Mouse (Mus musculus) heart, embryonic 11.5 days (tissue): ENCODE results near the gene Rasgrf1. TPM values are rescaled to one million over a fixed set of nuclear protein-coding genes. Genes with fewer than 3 reads are reported as not detected.

Experiments used
- ATAC-seq: fragments of 200-750 bp; cut with Nextera tagmentation; replicated peaks from 2 replicates; pipeline ENCODE4 v1.8.0; 2017; ENCODE audit warnings: moderate library complexity; ENCODE audit not compliant: insufficient number of reproducible peaks, low FRiP score, low TSS enrichment
- H3K27ac ChIP-seq: fragments of 300-500 bp; sonication (generic); 2 replicates; pipeline ENCODE4 v1.5.1; 2014; ENCODE audit warnings: mild to moderate bottlenecking, low read depth, low read length
- H3K27me3 ChIP-seq: fragments of 300-500 bp; sonication (generic); 2 replicates; pipeline ENCODE4 v1.6.1; 2014; ENCODE audit warnings: mild to moderate bottlenecking, low read length, mixed read lengths; ENCODE audit not compliant: control insufficient read depth, insufficient read depth
- H3K36me3 ChIP-seq: fragments of 300-500 bp; sonication (generic); 2 replicates; pipeline ENCODE4 v1.6.1; 2014; ENCODE audit warnings: mild to moderate bottlenecking, low read length, moderate library complexity, mixed read lengths; ENCODE audit not compliant: control insufficient read depth, insufficient read depth
- H3K4me1 ChIP-seq: fragments of 300-500 bp; sonication (generic); 2 replicates; pipeline ENCODE4 v1.6.1; 2014; ENCODE audit warnings: low read length; ENCODE audit not compliant: control insufficient read depth, insufficient read depth
- H3K4me2 ChIP-seq: fragments of 300-500 bp; sonication (generic); 2 replicates; pipeline ENCODE4 v1.6.1; 2014; ENCODE audit warnings: mild to moderate bottlenecking, moderate library complexity
- H3K4me3 ChIP-seq: fragments of 300-500 bp; sonication (generic); 2 replicates; pipeline ENCODE4 v1.5.1; 2014; ENCODE audit warnings: low read depth, low read length
- H3K9ac ChIP-seq: fragments of 300-500 bp; sonication (generic); 2 replicates; pipeline ENCODE4 v1.6.1; 2014; ENCODE audit warnings: mild to moderate bottlenecking, low read depth, low read length, moderate library complexity
- H3K9me3 ChIP-seq: fragments of 300-500 bp; sonication (generic); replicated peaks from 2 replicates; pipeline ENCODE4 v1.6.1; 2016; ENCODE audit warnings: low read length; ENCODE audit not compliant: control insufficient read depth
- WGBS: fragments of 180-500 bp; shearing (Covaris S2); extraction: QIAGEN DNeasy Blood & Tissue Kit; methylation state at CpG from one replicate; pipeline ENCODE4 v1.1.7; 2014; ENCODE audit not compliant: insufficient replicate concordance; 5-methylcytosine and 5-hydroxymethylcytosine counted together
- polyA plus RNA-seq: library from polyadenylated mRNA; unstranded; fragments of >200 nt; fragmentation: Nextera tagmentation; extraction: Ambion mirVana; gene quantifications from 2 replicates; pipeline ENCODE4 v1.2.1, GENCODE M21; 2014

The Rasgrf1 gene
- polyA plus RNA-seq, 1 experiment from 2014 or later = 0.19 TPM

- H3K36me3 ChIP-seq = no peaks in the 10 kb centered on the region
- 1% methylated on average over 25 of the region's 34 CpGs for WGBS
- H3K4me2 ChIP-seq = peak overlapping the region; percentile 82
- H3K9me3 ChIP-seq = no peaks in the 10 kb centered on the region
- H3K27me3 ChIP-seq = peaks cover 89% of the 10 kb centered on the region
- H3K27ac ChIP-seq = no peak overlapping the region
- H3K4me1 ChIP-seq = peaks cover 7% of the 10 kb centered on the region
- peak overlapping the region; percentile 16 for H3K4me3 ChIP-seq
- H3K9ac ChIP-seq = no peak overlapping the region
- ATAC-seq = no peak
Measured at GRCm38 (mm10) chr9:89910741-89911444, 1.2 kb downstream of the Rasgrf1 start.

DNA sequence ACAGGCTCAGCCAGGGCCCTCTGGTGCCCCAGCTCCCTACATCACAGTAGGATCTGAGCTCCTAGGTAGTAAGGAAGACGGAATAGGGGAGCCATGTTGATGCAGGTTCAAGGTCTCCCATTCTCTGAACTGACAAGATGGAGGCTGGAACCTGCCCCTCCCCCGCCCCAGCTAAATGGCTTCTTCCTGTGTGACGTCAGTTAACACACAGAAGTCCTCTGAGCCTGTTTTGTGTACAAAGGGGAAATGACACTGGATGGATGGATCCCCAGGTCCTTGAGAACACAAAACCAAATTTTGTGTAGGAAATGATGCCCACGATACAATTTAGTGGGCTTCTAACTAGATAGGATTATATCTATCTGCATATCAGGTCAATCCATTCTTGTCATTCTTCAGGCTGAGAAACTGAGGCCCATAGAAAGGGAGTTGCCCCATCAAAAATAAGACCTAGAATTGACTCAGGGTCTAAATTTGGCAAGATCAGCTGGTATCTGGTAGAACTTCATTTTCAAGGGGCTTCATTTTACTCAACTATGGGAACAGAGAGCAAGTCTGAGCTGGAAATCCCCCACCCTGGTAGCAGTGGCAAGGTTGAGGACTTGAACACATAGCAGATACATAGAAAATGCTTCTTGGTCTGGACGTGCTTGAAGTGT is 2.3 kb downstream of the Rasgrf1 start:
- Histone ChIP-seq H3K27ac (no peak overlapping the region), H3K4me2 (no peak overlapping the region), H3K9me3 (no peaks in the 10 kb centered on the region), H3K27me3 (peaks cover 80% of the 10 kb centered on the region), H3K4me3 (no peak overlapping the region), H3K36me3 (no peaks in the 10 kb centered on the region), H3K9ac (no peak overlapping the region), H3K4me1 (peaks cover 7% of the 10 kb centered on the region)
- ATAC-seq = no peak
- 52% methylated on average over 5 of the region's 5 CpGs for WGBS

DNA sequence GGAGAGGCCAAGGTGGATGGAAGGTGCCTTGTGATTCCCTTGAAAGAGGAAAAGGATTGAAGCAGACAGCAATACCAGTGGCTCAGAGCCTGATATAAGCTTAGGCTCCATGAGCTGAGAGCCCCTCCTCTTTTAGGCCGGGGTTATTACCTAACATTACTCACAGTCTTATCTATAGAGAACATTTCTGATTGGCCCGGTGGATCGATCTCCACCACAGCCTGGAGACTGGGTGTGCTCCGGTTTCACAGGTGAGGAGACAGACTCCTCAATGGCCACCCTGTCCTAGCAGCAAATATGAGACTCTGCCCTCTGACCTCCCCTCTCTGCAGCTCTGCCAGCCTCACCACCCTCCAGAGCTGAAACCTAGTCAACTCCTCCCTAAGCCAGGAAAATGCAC is 3.4 kb downstream of the Rasgrf1 start:
- Histone ChIP-seq H3K27me3 (peaks cover 69% of the 10 kb centered on the region), H3K4me2 (no peak overlapping the region), H3K4me1 (peaks cover 7% of the 10 kb centered on the region), H3K27ac (no peak overlapping the region), H3K4me3 (no peak overlapping the region), H3K9ac (no peak overlapping the region), H3K36me3 (no peaks in the 10 kb centered on the region), H3K9me3 (no peaks in the 10 kb centered on the region)
- WGBS = 48% methylated on average over 4 of the region's 4 CpGs
- 0 out of 2 replicates have a peak, but pooled peaks have one; percentile 12 for ATAC-seq

- H3K9me3 ChIP-seq = no peaks in the 10 kb centered on the region
- WGBS = 81% methylated on average over 7 of the region's 7 CpGs
- H3K27me3 ChIP-seq = peaks cover 36% of the 10 kb centered on the region
- H3K9ac ChIP-seq = no peak overlapping the region
- H3K36me3 ChIP-seq = no peaks in the 10 kb centered on the region
- no peak overlapping the region for H3K4me3 ChIP-seq
- no peaks in the 10 kb centered on the region for H3K4me1 ChIP-seq
- H3K4me2 ChIP-seq = no peak overlapping the region
- ATAC-seq = no peak
- no peak overlapping the region for H3K27ac ChIP-seq
Measured at GRCm38 (mm10) chr9:89916471-89916870, 6.8 kb downstream of the Rasgrf1 start.

- Histone ChIP-seq H3K4me1 (no peaks in the 10 kb centered on the region), H3K4me3 (no peak overlapping the region), H3K27me3 (peaks cover 26% of the 10 kb centered on the region), H3K27ac (no peak overlapping the region), H3K9me3 (no peaks in the 10 kb centered on the region), H3K36me3 (no peaks in the 10 kb centered on the region), H3K9ac (no peak overlapping the region), H3K4me2 (no peak overlapping the region)
- WGBS = 85% methylated on average over 1 of the region's 1 CpGs
- no peak for ATAC-seq
Measured at GRCm38 (mm10) chr9:89917431-89917830, 7.7 kb downstream of the Rasgrf1 start.

GRCm38 (mm10) chr9:89918832-89919231 is 9.1 kb downstream of the Rasgrf1 start:
- H3K27me3 ChIP-seq = peaks cover 15% of the 10 kb centered on the region
- WGBS = 78% methylated on average over 5 of the region's 5 CpGs
- no peak for ATAC-seq

DNA sequence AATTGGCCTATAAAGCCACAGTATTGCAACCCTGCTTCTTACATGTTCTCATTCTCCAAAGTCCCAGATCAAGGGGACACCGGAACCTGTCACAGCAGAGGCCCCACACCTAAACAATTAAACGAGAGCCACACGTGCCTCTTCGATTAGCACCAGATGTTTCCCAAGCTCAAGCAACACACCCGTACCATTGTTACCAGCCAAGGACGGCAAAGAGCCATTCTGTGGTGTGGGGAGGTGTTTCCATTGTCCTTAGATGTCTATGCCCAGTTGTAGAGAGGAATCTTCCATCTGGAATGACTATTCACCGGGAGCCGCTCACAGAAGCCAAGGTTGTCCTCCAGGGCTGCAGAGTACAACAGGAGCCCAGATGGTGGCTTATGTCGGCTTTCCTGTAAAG is 11.4 kb downstream of the Rasgrf1 start:
- 70% methylated on average over 9 of the region's 9 CpGs for WGBS
- Histone ChIP-seq H3K4me2 (no peak overlapping the region), H3K4me1 (no peaks in the 10 kb centered on the region), H3K4me3 (no peak overlapping the region), H3K36me3 (no peaks in the 10 kb centered on the region), H3K9ac (no peak overlapping the region), H3K27me3 (no peaks in the 10 kb centered on the region), H3K9me3 (no peaks in the 10 kb centered on the region), H3K27ac (no peak overlapping the region)
- no peak for ATAC-seq

More at GRCm38 (mm10) chr9:89918832-89919231, 9.1 kb downstream of the Rasgrf1 start:
- Histone ChIP-seq H3K4me2 (no peak overlapping the region), H3K4me1 (no peaks in the 10 kb centered on the region), H3K36me3 (no peaks in the 10 kb centered on the region), H3K4me3 (no peak overlapping the region), H3K27ac (no peak overlapping the region), H3K9ac (no peak overlapping the region), H3K9me3 (no peaks in the 10 kb centered on the region)

- Histone ChIP-seq H3K4me2 (no peak overlapping the region), H3K27me3 (no peaks in the 10 kb centered on the region), H3K4me3 (no peak overlapping the region), H3K27ac (no peak overlapping the region), H3K36me3 (no peaks in the 10 kb centered on the region), H3K9ac (no peak overlapping the region), H3K9me3 (no peaks in the 10 kb centered on the region), H3K4me1 (no peaks in the 10 kb centered on the region)
- no peak for ATAC-seq
- WGBS = 88% methylated on average over 1 of the region's 1 CpGs
Measured at GRCm38 (mm10) chr9:89922666-89923065, 13.0 kb downstream of the Rasgrf1 start.

- no peaks in the 10 kb centered on the region for H3K9me3 ChIP-seq
- no peak for ATAC-seq
- H3K4me3 ChIP-seq = no peak overlapping the region
- WGBS = 94% methylated on average over 1 of the region's 1 CpGs
- no peak overlapping the region for H3K4me2 ChIP-seq
- no peaks in the 10 kb centered on the region for H3K36me3 ChIP-seq
- H3K27me3 ChIP-seq = no peaks in the 10 kb centered on the region
- H3K27ac ChIP-seq = no peak overlapping the region
- no peak overlapping the region for H3K9ac ChIP-seq
- no peaks in the 10 kb centered on the region for H3K4me1 ChIP-seq
Measured at GRCm38 (mm10) chr9:89924836-89925235, 15.1 kb downstream of the Rasgrf1 start.
